Mouse (Mus musculus) cortical plate, adult 2 months (tissue): ENCODE measurements around the gene Ccdc89. TPM values are rescaled to one million over a fixed set of nuclear protein-coding genes. Genes with fewer than 3 reads are reported as not detected.

Source experiments
- H3K27ac ChIP-seq: fragments of 200-500 bp; 2 replicates; pipeline ENCODE4 v1.5.1; 2012; ENCODE audit warnings: low read length, control low read depth, inconsistent platforms; ENCODE audit not compliant: insufficient read depth
- H3K4me1 ChIP-seq: fragments of 200-500 bp; 2 replicates; pipeline ENCODE4 v1.6.1; 2011; ENCODE audit warnings: low read length; ENCODE audit not compliant: control insufficient read depth, insufficient read depth
- H3K4me3 ChIP-seq: fragments of 200-500 bp; 2 replicates; pipeline ENCODE4 v1.5.1; 2011; ENCODE audit warnings: mild to moderate bottlenecking, low read length, control low read depth; ENCODE audit not compliant: insufficient read depth
- CTCF ChIP-seq: fragments of 200-500 bp; IDR thresholded peaks from 2 replicates; pipeline ENCODE4 v1.5.1; 2011; ENCODE audit warnings: mild to moderate bottlenecking, control low read depth, low read length; ENCODE audit not compliant: insufficient read depth; ENCODE audit errors: extremely low read depth
- POLR2A ChIP-seq: fragments of 200-500 bp; IDR thresholded peaks from 2 replicates; pipeline ENCODE4 v1.6.1; 2011; ENCODE audit warnings: mild to moderate bottlenecking, low read length, control low read depth; ENCODE audit not compliant: insufficient read depth; ENCODE audit errors: extremely low read depth
- polyA plus RNA-seq: library from polyadenylated mRNA; depleted of rRNA; stranded (reverse); fragments of >200 nt; gene quantifications from 2 replicates; pipeline ENCODE4 v1.2.3, GENCODE M21; 2012; rRNA removed

The Ccdc89 gene
- 0.81 and 0.93 TPM in 2 replicates for polyA plus RNA-seq

DNA sequence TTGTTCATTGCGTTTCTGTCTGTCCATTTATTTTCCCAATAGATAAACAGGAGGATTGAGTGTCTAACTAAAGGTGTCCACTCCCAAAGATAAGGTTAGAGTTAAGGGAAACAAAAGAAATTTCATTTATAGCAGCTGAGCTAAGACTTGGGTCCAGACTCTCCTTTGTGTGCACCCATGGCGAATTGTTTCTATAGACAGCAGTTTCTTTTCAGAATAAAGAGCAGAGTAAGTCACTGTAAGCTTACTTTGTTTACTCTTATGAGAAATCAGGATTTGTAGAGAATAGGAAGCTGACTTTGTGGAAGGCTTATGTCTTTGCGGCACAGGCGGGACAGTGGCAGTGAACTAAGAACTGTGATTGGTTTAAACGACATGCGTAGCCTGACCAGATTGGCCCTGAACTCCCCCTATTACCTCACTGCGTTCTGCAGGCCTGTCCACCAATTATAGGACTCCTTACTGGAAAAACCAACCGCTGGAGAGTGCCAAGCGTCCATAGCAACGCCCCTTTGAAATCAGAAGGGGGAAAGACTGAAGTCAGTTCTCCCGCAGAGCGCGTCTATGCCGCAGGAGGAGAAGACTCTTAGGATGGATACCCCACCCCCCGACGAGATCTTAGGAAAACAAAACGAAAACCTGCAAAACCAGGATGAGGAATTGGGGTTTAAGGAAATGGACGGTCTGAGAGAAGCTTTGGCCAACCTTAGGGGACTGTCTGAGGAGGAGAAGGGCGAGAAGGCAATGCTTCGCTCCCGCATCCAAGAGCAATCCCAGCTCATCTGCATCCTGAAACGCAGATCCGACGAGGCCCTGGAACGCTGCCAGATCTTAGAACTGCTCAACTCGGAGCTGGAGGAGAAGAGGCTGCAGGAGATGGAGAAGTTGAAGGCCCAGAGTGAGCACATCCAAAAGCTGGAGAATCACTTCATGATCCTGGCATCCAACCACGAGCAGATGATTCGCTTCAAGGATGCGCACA lies at the start of gene Ccdc89:
Ccdc89 (plus strand) TSS at position 558 of the 982 bp plus-strand sequence.
- TF ChIP-seq POLR2A = peak; percentile 33; the same call in 1 of the 2 replicates
- TF ChIP-seq CTCF = no peak
- Histone ChIP-seq H3K27ac (no peak within 1 kb of the TSS), H3K4me3 (peak within 1 kb of the TSS; percentile 36), H3K4me1 (no peaks in the 10 kb centered on the region)

DNA sequence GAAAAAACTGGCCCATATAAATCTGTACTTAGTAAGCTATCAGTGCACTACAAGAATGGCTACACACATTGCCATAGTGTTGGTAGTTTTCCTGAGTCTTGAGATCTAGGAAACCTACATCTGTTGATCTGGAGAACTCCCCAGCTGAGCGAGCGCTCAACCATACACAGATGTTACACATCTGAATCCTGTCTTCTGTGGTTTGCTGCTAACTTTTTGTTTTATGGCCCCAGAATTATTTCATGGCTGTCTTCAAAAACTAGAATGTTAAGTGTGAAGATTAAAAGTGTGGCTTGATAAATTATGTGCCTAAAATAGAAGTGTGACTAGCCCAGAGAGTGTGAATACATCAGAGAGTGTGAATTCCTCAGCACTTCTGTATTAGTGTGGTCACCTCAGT lies 42.0 kb upstream of the Ccdc89 start:
- Histone ChIP-seq H3K27ac (no peak overlapping the region), H3K4me1 (no peaks in the 10 kb centered on the region), H3K4me3 (no peak overlapping the region)
- TF ChIP-seq POLR2A = no peak
- TF ChIP-seq CTCF = no peak

DNA sequence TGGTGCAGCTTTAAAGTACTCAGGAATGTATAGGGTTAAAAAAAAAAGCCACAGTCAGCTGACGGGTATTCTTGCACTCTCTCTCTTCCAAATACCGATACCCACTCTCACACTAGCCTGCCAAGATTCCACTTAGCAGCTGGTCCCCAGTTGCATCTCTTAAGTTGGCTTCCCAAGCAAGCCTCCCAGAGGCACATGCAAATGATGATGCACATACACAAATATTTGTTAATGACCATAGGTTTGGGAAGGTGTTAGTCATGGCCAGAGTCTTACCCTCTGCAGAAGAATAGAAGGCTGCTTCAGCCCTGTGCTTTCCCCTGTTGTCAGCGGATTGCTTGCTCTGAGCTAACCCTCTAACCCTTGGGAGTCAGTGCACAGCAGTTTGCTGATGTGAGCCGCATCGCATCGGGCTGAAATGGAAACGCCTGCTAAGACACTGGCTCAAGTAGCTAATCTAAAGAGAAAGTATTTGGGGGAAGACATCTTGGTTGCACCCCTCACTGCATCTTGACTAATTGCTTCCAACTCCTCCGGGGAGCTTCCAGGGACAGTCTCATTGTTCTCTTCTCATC lies 39.4 kb upstream of the Ccdc89 start:
- Histone ChIP-seq H3K4me3 (peak overlapping the region; percentile 76), H3K27ac (peak overlapping the region; percentile 89), H3K4me1 (peaks cover 2% of the 10 kb centered on the region)
- peak; percentile 77 for TF ChIP-seq POLR2A
- no peak for TF ChIP-seq CTCF

DNA sequence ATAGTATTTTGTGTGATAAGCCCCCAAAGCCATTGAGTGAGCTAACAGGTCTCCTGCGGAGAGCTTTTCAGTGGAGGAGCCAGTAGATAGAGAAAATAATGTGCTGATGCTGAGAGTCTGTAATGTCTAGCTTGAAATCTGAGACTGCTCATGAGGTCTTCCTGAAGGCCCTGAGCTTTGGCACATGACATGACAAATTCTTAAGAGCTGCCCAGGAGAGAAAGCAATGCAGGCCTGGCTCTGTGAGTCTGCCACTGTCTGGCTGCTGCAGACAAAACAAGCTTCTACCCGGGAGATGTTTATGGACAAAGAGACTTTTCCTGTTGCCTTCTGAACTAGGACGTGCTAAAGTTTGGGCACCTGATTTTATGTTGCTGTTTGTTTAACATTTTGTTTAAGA lies 36.6 kb upstream of the Ccdc89 start:
- H3K4me1 ChIP-seq = peaks cover 2% of the 10 kb centered on the region
- TF ChIP-seq CTCF (no peak), POLR2A (no peak)
- no peak overlapping the region for H3K27ac ChIP-seq
- no peak overlapping the region; the same call in 1 of the 2 replicates for H3K4me3 ChIP-seq

DNA sequence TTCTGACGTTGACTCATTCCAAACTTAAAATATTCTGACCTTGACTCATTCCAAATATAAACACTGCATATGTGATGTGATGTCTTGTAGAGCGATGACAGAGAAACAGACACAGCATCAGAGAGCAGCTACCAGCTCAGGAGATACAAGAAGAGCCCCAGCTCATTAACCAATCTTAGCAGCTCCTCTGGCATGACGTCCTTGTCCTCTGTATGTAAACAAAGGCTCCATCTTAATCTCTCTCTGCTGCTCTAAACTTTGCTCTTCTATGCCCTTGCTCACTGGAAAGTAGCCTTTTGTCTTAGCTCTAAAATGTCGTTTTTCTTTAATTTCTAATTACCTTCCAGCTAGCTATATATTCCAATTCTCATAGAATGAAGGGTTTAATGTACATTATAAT lies 31.3 kb upstream of the Ccdc89 start:
- Histone ChIP-seq H3K4me1 (peaks cover 3% of the 10 kb centered on the region), H3K27ac (no peak overlapping the region), H3K4me3 (no peak overlapping the region)
- TF ChIP-seq POLR2A = no peak
- no peak for TF ChIP-seq CTCF

DNA sequence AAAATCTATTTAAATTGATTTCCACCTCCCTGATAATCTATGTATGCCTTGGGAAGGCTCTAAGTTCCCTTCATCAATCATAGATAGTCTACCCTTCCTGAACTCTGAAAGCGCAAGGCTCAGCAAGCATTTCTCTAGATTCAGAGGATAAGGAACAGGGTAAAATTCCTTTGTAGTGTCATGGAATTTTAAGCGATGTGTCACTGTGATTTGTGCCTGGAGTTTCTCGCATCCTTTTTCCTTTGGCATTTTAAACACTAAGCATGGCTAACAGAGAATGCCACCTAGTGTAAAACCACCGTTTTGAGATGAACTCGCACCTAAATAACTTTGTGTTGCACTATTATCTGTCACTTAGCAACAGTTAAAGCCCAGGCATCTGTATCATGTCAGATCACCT lies 30.4 kb upstream of the Ccdc89 start:
- no peak overlapping the region for H3K27ac ChIP-seq
- TF ChIP-seq CTCF (no peak), POLR2A (no peak)
- H3K4me1 ChIP-seq = peaks cover 1% of the 10 kb centered on the region

DNA sequence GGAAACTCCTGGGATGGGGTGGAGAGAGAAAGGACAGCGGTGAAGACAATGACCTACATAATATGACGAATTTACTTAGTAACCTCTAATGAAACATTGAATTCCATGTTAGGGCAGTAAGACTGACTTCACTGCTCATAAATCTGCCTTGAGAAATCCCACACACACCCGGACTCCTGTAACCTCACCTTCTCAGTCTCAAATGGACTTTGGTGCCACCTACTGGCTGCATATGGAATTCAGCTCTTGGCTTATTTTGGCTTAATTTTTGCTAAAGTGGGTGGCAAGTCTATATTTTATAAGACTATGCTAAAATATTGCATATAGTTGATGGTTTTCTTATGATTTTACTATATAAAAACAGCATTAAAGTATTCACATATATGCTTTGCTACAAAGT lies 16.4 kb upstream of the Ccdc89 start:
- Histone ChIP-seq H3K4me1 (no peaks in the 10 kb centered on the region), H3K27ac (no peak overlapping the region), H3K4me3 (no peak overlapping the region)
- TF ChIP-seq CTCF = peak; percentile 83
- TF ChIP-seq POLR2A = no peak

More for the DNA sequence above, 30.4 kb upstream of the Ccdc89 start:
- H3K4me3 ChIP-seq = no peak overlapping the region

DNA sequence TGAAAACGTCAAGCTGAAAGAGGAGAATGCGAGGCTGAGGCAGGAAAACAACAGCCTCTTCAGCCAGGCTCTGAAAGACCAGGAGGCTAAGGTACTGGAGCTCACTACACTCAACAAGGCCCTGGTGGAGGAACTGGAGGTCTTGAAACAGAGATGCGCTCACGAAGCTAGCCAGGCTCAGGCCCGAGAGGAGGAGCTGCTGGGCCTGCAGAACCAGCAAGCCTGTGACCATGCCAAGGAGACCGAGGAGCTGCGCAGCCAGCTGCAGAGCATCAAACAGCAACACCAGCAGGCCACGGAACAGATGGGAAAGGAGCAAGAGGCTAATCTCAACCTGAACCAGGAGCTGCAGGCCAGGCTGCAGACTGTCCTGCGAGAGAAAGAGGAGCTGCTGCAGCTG lies 629 bp downstream of the Ccdc89 start:
- H3K4me3 ChIP-seq = peak overlapping the region; percentile 36
- H3K4me1 ChIP-seq = no peaks in the 10 kb centered on the region
- no peak for TF ChIP-seq POLR2A
- TF ChIP-seq CTCF = no peak
- H3K27ac ChIP-seq = no peak overlapping the region

DNA sequence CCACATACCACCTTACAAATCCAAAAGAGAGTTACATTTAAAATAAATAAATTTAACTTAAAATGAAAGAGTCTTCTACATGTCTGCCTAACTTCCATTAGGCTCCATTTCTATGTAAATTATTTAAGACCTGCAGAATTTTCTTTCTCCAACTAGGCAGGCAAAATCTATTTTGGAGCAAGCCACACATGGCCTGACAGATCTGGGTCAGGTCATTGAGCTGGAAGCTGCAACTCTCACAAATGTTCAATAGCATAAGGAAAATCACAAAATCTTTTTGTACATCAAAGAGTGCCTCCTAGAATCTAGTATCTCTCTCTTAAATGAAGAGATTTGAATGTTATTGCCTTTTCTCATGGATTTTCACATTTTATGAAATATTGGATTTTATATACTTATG lies 5.8 kb downstream of the Ccdc89 start:
- H3K27ac ChIP-seq = no peak overlapping the region
- H3K4me1 ChIP-seq = no peaks in the 10 kb centered on the region
- no peak overlapping the region for H3K4me3 ChIP-seq
- TF ChIP-seq POLR2A (no peak), CTCF (no peak)
